ENCODE assay signal across 29 mouse cellular contexts in genomic region chr19:11765059-11765458, GRCm38 (mm10). TPM values are rescaled to one million over a fixed set of nuclear protein-coding genes. Genes with fewer than 3 reads are reported as not detected.
A peak's percentile ranks its signal among the peaks of the same experiment; 100 is the strongest.
DNase-seq lines count a peak whose midpoint lies in the region; ATAC-seq and TF ChIP-seq lines count a peak whose summit lies in the region.
"Had no signal": no experiment of that assay in that cellular context is flagged by ENCODE, and none has a peak within 500 bp of the region (broad histone marks: within the 10 kb centered on the region; RNA-seq: fewer than 3 reads in every experiment).

No protein-coding gene starts in this region.

- peak; percentile 47 for TF ChIP-seq CTCF in layer of hippocampus, adult 2 months (conservative IDR thresholded peaks at IDR 0.05)
- TF ChIP-seq CTCF in G1E (IDR thresholded peaks at IDR 0.05; ENCODE audit: low read depth, low read length): no peak
- no peak; the same call in none of the 2 replicates for TF ChIP-seq CTCF in left cerebral cortex, adult 2 months (IDR thresholded peaks at IDR 0.05)

- H3K27ac ChIP-seq in layer of hippocampus, adult 2 months: no peak overlapping the region
- H3K27ac ChIP-seq in left cerebral cortex, adult 2 months: no peak overlapping the region
- H3K27ac ChIP-seq: forebrain, embryonic 10.5 days; heart, embryonic 13.5 days; limb, embryonic 12.5 days; liver, embryonic 15.5 days; midbrain, embryonic 10.5 days had no signal

- no peak overlapping the region for H3K4me3 ChIP-seq in layer of hippocampus, adult 2 months
- no peak overlapping the region for H3K4me3 ChIP-seq in G1E (ENCODE audit: low read depth, low read length)
- H3K4me3 ChIP-seq in left cerebral cortex, adult 2 months: no peak overlapping the region
- H3K4me3 ChIP-seq: forebrain, embryonic 10.5 days; heart, embryonic 13.5 days; limb, embryonic 12.5 days; liver, embryonic 15.5 days; midbrain, embryonic 10.5 days had no signal

- DNase-seq in layer of hippocampus, adult 2 months (ENCODE audit: low spot score in 2 of 2): no peak
- no peak for DNase-seq in layer of hippocampus, adult 11-12 months (ENCODE audit: low spot score)
- DNase-seq in 3T3-L1 (ENCODE audit: low read depth, low spot score) (peak; percentile 32), G1E (ENCODE audit: low spot score) (peak; percentile 6)
- no peak for DNase-seq in left cerebral cortex, adult 2 months (ENCODE audit: extremely low spot score in 1 of 2, low spot score in 2 of 2)
- no peak for DNase-seq in testis, postnatal 14 days (ENCODE audit: low spot score)
- DNase-seq: cerebellum, adult 18-20 months; cerebellum, postnatal 25 days; heart, postnatal 36 days; kidney, adult 2 months; kidney, postnatal 25 days; layer of hippocampus, adult 9-11 months; lung, postnatal 14 days; retina, postnatal 1 day; thymus, postnatal 4 days had no signal

- intact Hi-C loops in left cerebral cortex, adult 2 months (cut with DNase I): loop anchor here (5.0 kb wide), 1 partner anchor 413 kb away; no protein-coding TSS in a partner anchor

- ATAC-seq in G1E (ENCODE audit: extremely low read depth, insufficient number of reproducible peaks, low FRiP score, poor library complexity, severe bottlenecking): no peak
- ATAC-seq in megakaryocyte progenitor cell, adult 5-6 weeks (replicated peaks; ENCODE audit: poor library complexity): peak; percentile 72
- ATAC-seq: hindbrain, embryonic 16.5 days had no signal

- H3K36me3 ChIP-seq in G1E (replicated peaks): no peaks in the 10 kb centered on the region
- H3K36me3 ChIP-seq: forebrain, embryonic 10.5 days; heart, embryonic 13.5 days; limb, embryonic 12.5 days; liver, embryonic 15.5 days; midbrain, embryonic 10.5 days had no signal

- peaks cover 7% of the 10 kb centered on the region for H3K27me3 ChIP-seq in G1E (ENCODE audit: insufficient read depth, low read length)
- H3K27me3 ChIP-seq: limb, embryonic 12.5 days; liver, embryonic 15.5 days had no signal

- H3K4me1 ChIP-seq in G1E (ENCODE audit: insufficient read depth, low read depth, low read length): peaks cover 27% of the 10 kb centered on the region
- H3K4me1 ChIP-seq: forebrain, embryonic 10.5 days; heart, embryonic 13.5 days; limb, embryonic 12.5 days had no signal

- no peaks in the 10 kb centered on the region for H3K9me3 ChIP-seq in G1E (replicated peaks)
- H3K9me3 ChIP-seq: forebrain, embryonic 10.5 days; heart, embryonic 13.5 days; limb, embryonic 12.5 days; liver, embryonic 15.5 days; midbrain, embryonic 10.5 days had no signal

RNA-seq across cellular contexts. Expression of gene Mrpl16, which starts 5.1 kb away (rescaled TPM):
- total RNA-seq in layer of hippocampus, adult 2 months (2021): 10 to 100 TPM; 31.2 to 34.6 TPM
- 42.2 and 53.1 TPM in 2 replicates for total RNA-seq in G1E (2014; fragmentation: Nextera tagmentation)
- 68.5 and 91.4 TPM in 2 replicates for total RNA-seq in G1E (2017)
- polyA plus RNA-seq in G1E (2012): 10.1 and 27.1 TPM in 2 replicates
- total RNA-seq in megakaryocyte progenitor cell, adult 5-6 weeks (2015): 79.3 and 89.8 TPM in 2 replicates
- total RNA-seq in megakaryocyte progenitor cell, adult 5-6 weeks (2017): 104 and 113 TPM in 2 replicates
- 10 to 100 TPM; 36.8 to 37.9 TPM for total RNA-seq in left cerebral cortex, adult 2 months (2021)

RNA-seq across cellular contexts. Expression of gene Gif, which starts 17.7 kb away (rescaled TPM):
- total RNA-seq in layer of hippocampus, adult 2 months (2021): not detected
- not detected in 2 replicates for total RNA-seq in G1E (2014; fragmentation: Nextera tagmentation)
- 0.06 TPM in 1 of 2 replicates, not detected in the other for total RNA-seq in G1E (2017)
- not detected in 2 replicates for polyA plus RNA-seq in G1E (2012)
- not detected in 2 replicates for total RNA-seq in megakaryocyte progenitor cell, adult 5-6 weeks (2015)
- not detected in 2 replicates for total RNA-seq in megakaryocyte progenitor cell, adult 5-6 weeks (2017)
- not detected for total RNA-seq in left cerebral cortex, adult 2 months (2021)
- total RNA-seq: adrenal gland, adult 18-20 months; adrenal gland, postnatal 4 days; gastrocnemius, adult 18-20 months; heart, postnatal 36 days; left cerebral cortex, postnatal 10 days; monocyte, adult 5-6 weeks had no signal
- polyA plus RNA-seq: forebrain, embryonic 10.5 days; gonadal fat pad, adult 2 months; heart, embryonic 13.5 days; hindbrain, embryonic 16.5 days; kidney, adult 2 months; limb, embryonic 12.5 days; liver, embryonic 15.5 days; midbrain, embryonic 10.5 days; neural tube, embryonic 11.5 days had no signal

RNA-seq across cellular contexts. Expression of gene Stx3, which starts 54.1 kb away (rescaled TPM):
- total RNA-seq in layer of hippocampus, adult 2 months (2021): 10 to 100 TPM; 30.6 to 39.3 TPM
- total RNA-seq in G1E (2014; fragmentation: Nextera tagmentation) (not detected in 2 replicates), G1E (2017) (1.3 and 1.9 TPM in 2 replicates)
- polyA plus RNA-seq in G1E (2012): not detected in 2 replicates
- total RNA-seq in megakaryocyte progenitor cell, adult 5-6 weeks (2015): 6.4 and 7.4 TPM in 2 replicates
- 5.6 and 7.0 TPM in 2 replicates for total RNA-seq in megakaryocyte progenitor cell, adult 5-6 weeks (2017)
- total RNA-seq in left cerebral cortex, adult 2 months (2021): 10 to 100 TPM; 30.9 to 31.4 TPM

Comparison
In these comparisons a context has a peak if more than half of its experiments do, and no peak if none do; other contexts are left out.
1. DNase-seq: peak in 3T3-L1 (single experiment) and G1E (single experiment); none in layer of hippocampus, adult 2 months (0 of 2), layer of hippocampus, adult 11-12 months (single experiment), left cerebral cortex, adult 2 months (0 of 2) and testis, postnatal 14 days (single experiment).